Mouse (Mus musculus): ENCODE results near the gene Mif4gd. TPM values are rescaled to one million over a fixed set of nuclear protein-coding genes. Genes with fewer than 3 reads are reported as not detected.

Mif4gd gene
- total and polyA plus RNA-seq, 3 experiments, result 51.3 to 94.0 (median 54.7) TPM

- H3K9ac ChIP-seq (ENCODE audit: low read depth, low read length), result no peak overlapping the region
- DNase-seq, result no peak
- no peaks in the 10 kb centered on the region; the same call in 1 of the 2 replicates for H3K36me3 ChIP-seq (ENCODE audit: control insufficient read depth, insufficient read depth, low read length)
- no peaks in the 10 kb centered on the region for H3K27me3 ChIP-seq (ENCODE audit: control insufficient read depth, insufficient read depth, low read length)
- H3K79me2 ChIP-seq (replicated peaks; ENCODE audit: control insufficient read depth, insufficient read depth, low read length), result peaks cover 3% of the 10 kb centered on the region; the same call in 1 of the 2 replicates
- peaks cover 7% of the 10 kb centered on the region for H3K4me1 ChIP-seq (ENCODE audit: control insufficient read depth, insufficient read depth, low read length)
- no peak overlapping the region for H3K4me3 ChIP-seq
- H3K27ac ChIP-seq, result no peak overlapping the region
- 77% methylated on average over 23 of the region's 23 CpGs for WGBS
- intact Hi-C loops (cut with DNase I), result no loop called here
- no peak for TF ChIP-seq CTCF (IDR thresholded peaks at IDR 0.05)
- TF ChIP-seq POLR2A (IDR thresholded peaks at IDR 0.05; ENCODE audit: insufficient read depth, low read depth, low read length), result no peak
- no peak for TF ChIP-seq EP300 (IDR thresholded peaks at IDR 0.05; ENCODE audit: insufficient read depth, low read depth, low read length)
These were observed 4.1 kb downstream of the Mif4gd start for GRCm38 (mm10) chr11:115608421-115609399.

GRCm38 (mm10) chr11:115606733-115607132 is 6.0 kb downstream of the Mif4gd start:
- TF ChIP-seq EP300 (IDR thresholded peaks at IDR 0.05; ENCODE audit: insufficient read depth, low read depth, low read length), result no peak
- no peak for TF ChIP-seq POLR2A (IDR thresholded peaks at IDR 0.05; ENCODE audit: insufficient read depth, low read depth, low read length)
- no peak for TF ChIP-seq CTCF (IDR thresholded peaks at IDR 0.05)
- H3K27ac ChIP-seq, result no peak overlapping the region
- peaks cover 4% of the 10 kb centered on the region; the same call in 1 of the 2 replicates for H3K4me1 ChIP-seq (ENCODE audit: control insufficient read depth, insufficient read depth, low read length)
- no peak overlapping the region for H3K9ac ChIP-seq (ENCODE audit: low read depth, low read length)
- WGBS, result 86% methylated on average over 18 of the region's 18 CpGs
- H3K79me2 ChIP-seq (replicated peaks; ENCODE audit: control insufficient read depth, insufficient read depth, low read length), result peaks cover 3% of the 10 kb centered on the region; the same call in 1 of the 2 replicates
- H3K4me3 ChIP-seq, result no peak overlapping the region
- intact Hi-C loops (cut with DNase I), result no loop called here
- H3K27me3 ChIP-seq (ENCODE audit: control insufficient read depth, insufficient read depth, low read length), result no peaks in the 10 kb centered on the region
- no peaks in the 10 kb centered on the region; the same call in 1 of the 2 replicates for H3K36me3 ChIP-seq (ENCODE audit: control insufficient read depth, insufficient read depth, low read length)
- DNase-seq, result no peak

GRCm38 (mm10) chr11:115604304-115604696 is 8.5 kb downstream of the Mif4gd start:
- peak overlapping the region; percentile 100 for H3K27ac ChIP-seq
- intact Hi-C loops (cut with DNase I), result loop anchor here (5.0 kb wide), 1 partner anchor 192 kb away; no protein-coding TSS in a partner anchor
- no peaks in the 10 kb centered on the region for H3K27me3 ChIP-seq (ENCODE audit: control insufficient read depth, insufficient read depth, low read length)
- H3K79me2 ChIP-seq (replicated peaks; ENCODE audit: control insufficient read depth, insufficient read depth, low read length), result peaks cover 3% of the 10 kb centered on the region
- no peaks in the 10 kb centered on the region; the same call in 1 of the 2 replicates for H3K36me3 ChIP-seq (ENCODE audit: control insufficient read depth, insufficient read depth, low read length)
- no peak for DNase-seq
- TF ChIP-seq CTCF (IDR thresholded peaks at IDR 0.05) (no peak), EP300 (IDR thresholded peaks at IDR 0.05; ENCODE audit: insufficient read depth, low read depth, low read length) (no peak), POLR2A (IDR thresholded peaks at IDR 0.05; ENCODE audit: insufficient read depth, low read depth, low read length) (no peak)
- H3K9ac ChIP-seq (ENCODE audit: low read depth, low read length), result peak overlapping the region; percentile 78
- WGBS, result under 1% methylated on average over 26 of the region's 26 CpGs
- H3K4me1 ChIP-seq (ENCODE audit: control insufficient read depth, insufficient read depth, low read length), result peaks cover 9% of the 10 kb centered on the region
- H3K4me3 ChIP-seq, result peak overlapping the region; percentile 69

DNA sequence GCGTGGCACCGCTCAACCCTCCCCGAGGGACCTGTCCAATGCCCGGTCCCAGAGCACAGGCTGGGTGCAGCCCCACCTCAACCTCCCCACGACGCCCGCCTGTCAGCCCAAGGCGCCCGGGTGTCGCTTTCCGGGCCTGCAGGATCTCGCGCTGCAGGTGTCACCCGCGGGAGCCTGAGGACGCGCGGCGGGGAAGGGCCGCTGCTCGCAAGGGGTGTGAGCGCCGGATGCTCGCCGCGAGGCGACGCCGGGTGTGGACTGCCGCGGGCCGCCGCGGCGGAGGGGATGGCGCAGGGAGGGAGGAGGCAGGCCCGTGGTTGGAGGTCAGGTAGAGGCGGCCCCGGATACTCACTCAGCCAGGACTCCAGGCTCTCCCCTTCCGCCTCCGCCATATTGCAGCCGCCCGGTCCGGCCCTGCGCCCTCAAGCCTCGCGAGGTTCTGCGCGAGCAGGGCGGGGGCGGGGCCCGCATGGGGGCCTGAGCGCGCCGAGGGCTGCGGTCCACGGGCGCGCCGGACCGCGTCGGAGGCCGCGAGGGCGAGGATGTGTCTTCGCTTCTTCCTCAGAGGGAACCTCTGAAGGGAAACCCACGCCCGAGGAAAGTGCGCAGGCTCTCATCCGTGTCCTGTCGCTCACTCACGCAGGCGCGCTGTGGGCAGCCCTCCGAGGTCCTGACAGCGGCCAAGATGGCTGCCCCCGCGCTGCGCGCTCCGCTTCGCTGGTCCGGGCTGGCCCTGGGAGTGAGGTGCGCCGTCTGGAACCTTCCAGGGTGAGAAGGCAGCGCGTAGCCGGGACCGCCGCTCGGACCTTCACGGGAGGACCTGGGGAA is 9.1 kb downstream of the Mif4gd start, which contains the start of the genes Mrps7 and Gga3:
Mrps7 (plus strand) TSS at position 450 of the 828 bp plus-strand sequence.
Gga3 (minus strand) TSS at position 576 of the 828 bp plus-strand sequence.
- Histone ChIP-seq H3K79me2 (replicated peaks; ENCODE audit: control insufficient read depth, insufficient read depth, low read length) (peaks cover 3% of the 10 kb centered on the region), H3K27ac (peak within 1 kb of the TSS; percentile 100), H3K9ac (ENCODE audit: low read depth, low read length) (peak within 1 kb of the TSS; percentile 93), H3K27me3 (ENCODE audit: control insufficient read depth, insufficient read depth, low read length) (no peaks in the 10 kb centered on the region), H3K36me3 (ENCODE audit: control insufficient read depth, insufficient read depth, low read length) (no peaks in the 10 kb centered on the region; the same call in 1 of the 2 replicates), H3K4me1 (ENCODE audit: control insufficient read depth, insufficient read depth, low read length) (peaks cover 9% of the 10 kb centered on the region), H3K4me3 (peak within 1 kb of the TSS; percentile 69)
- under 1% methylated on average over 92 of the region's 93 CpGs for WGBS
- intact Hi-C loops (cut with DNase I), result loop anchor here (2.0 to 5.0 kb wide), 2 partner anchors 39 to 191 kb away; partner anchors contain the start of gene Nup85
- peak; percentile 97 to 98 for DNase-seq
- TF ChIP-seq POLR2A (IDR thresholded peaks at IDR 0.05; ENCODE audit: insufficient read depth, low read depth, low read length) (peak; percentile 85), CTCF (IDR thresholded peaks at IDR 0.05) (0 out of 2 replicates have a peak, but pooled peaks have one; percentile 25), EP300 (IDR thresholded peaks at IDR 0.05; ENCODE audit: insufficient read depth, low read depth, low read length) (peak; percentile 83)

- Histone ChIP-seq H3K79me2 (replicated peaks; ENCODE audit: control insufficient read depth, insufficient read depth, low read length) (peaks cover 3% of the 10 kb centered on the region), H3K36me3 (ENCODE audit: control insufficient read depth, insufficient read depth, low read length) (no peaks in the 10 kb centered on the region; the same call in 1 of the 2 replicates), H3K27ac (peak overlapping the region; percentile 100), H3K4me3 (peak overlapping the region; percentile 69), H3K9ac (ENCODE audit: low read depth, low read length) (peak overlapping the region; percentile 93), H3K4me1 (ENCODE audit: control insufficient read depth, insufficient read depth, low read length) (peaks cover 9% of the 10 kb centered on the region), H3K27me3 (ENCODE audit: control insufficient read depth, insufficient read depth, low read length) (no peaks in the 10 kb centered on the region)
- TF ChIP-seq POLR2A (IDR thresholded peaks at IDR 0.05; ENCODE audit: insufficient read depth, low read depth, low read length) (no peak), EP300 (IDR thresholded peaks at IDR 0.05; ENCODE audit: insufficient read depth, low read depth, low read length) (no peak), CTCF (IDR thresholded peaks at IDR 0.05) (no peak)
- intact Hi-C loops (cut with DNase I), result loop anchor here (2.0 to 5.0 kb wide), 2 partner anchors 38 to 191 kb away; partner anchors contain the start of gene Nup85
- WGBS, result 4% methylated on average over 15 of the region's 15 CpGs
- no peak for DNase-seq
These were observed 9.7 kb downstream of the Mif4gd start for GRCm38 (mm10) chr11:115603128-115603475.
